Mouse (Mus musculus) lung, postnatal 14 days (tissue): ENCODE measurements around the gene Avp.

ENCODE experiments used
- DNase-seq: peaks from one replicate; pipeline ENCODE4 v3.0.0; 2021

Avp gene

DNA sequence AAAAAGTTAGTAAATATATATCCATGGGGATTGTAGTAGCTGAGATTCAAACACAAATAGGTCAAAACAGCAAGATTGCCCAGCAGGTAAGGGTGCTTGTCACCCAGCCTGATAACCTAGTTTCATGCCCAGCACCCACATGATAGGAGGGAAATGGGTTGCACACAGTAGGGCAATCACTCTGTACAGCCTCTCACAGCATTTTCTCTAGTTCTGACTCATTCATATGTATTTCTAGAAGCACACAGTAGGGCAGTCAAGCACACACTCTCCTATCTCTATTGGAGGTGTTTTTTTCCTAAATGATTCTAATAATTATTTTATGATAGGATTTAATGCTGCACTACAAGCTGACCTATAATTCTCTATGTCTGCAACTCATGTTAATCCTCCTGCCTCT, 12.4 kb downstream of the Avp start:
- no peak for DNase-seq

- no peak for DNase-seq
Measured at GRCm38 (mm10) chr2:130568921-130569320, 13.4 kb downstream of the Avp start.

GRCm38 (mm10) chr2:130564983-130565382, 17.4 kb downstream of the Avp start:
- no peak for DNase-seq

DNA sequence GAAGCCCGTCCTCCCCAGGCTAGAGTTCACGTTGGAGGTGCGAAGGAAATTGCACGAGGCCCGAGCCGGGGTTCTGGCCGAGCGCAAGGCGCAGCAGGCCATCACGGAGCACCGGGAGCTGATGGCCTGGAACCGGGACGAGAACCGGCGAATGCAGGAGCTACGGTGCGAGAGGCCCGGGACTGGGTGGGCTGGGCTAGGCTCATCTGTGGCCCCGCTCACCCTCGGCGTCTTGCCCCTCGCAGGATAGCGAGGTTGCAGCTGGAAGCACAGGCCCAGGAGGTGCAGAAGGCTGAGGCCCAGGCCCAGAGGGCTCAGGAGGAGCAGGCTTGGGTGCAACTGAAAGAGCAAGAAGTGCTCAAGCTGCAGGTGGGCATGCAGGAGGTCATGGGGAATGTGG, 18.3 kb downstream of the Avp start:
- no peak for DNase-seq

DNA sequence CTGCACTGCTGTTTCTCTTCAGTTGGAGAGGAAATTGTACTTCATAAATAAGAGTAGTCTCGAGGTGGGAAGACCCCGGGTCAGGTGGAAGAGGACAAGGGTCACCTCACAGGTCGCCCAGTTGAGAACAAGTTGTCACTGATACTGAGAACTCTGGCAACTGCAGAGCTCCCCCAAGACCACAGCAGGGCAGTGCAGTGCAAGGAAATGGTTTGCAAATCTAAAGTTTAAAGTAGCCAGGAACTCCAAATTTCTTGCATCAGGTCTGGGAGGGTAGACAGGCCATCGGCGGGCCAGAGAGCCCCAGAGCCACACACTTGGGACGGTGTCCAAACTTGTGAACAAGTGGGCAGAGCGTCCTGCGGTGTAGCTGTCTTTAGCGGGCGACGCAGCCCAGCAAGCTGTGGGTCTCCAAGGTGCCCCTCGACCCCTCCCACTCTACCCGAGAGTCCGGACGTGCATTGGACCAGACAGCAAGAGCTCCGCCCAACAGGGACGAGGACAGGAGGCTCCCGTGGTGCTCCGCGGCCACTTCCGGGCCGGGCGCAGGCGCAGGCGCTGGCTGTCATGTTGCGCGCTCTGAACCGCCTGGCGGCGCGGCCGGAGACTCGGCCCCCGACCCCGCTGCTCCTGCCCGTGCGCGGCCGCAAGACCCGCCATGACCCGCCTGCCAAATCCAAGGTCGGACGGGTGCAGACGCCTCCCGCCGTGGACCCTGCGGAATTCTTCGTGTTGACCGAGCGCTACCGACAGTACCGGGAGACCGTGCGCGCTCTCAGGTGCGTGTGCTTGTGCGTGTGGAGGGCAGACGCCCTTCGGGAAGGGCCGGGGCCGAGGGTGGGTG, 18.9 kb downstream of the Avp start, which contains the start of gene Mrps26:
Mrps26 (plus strand) TSS at position 531 of the 844 bp plus-strand sequence.
- peak; percentile 91 for DNase-seq

DNA sequence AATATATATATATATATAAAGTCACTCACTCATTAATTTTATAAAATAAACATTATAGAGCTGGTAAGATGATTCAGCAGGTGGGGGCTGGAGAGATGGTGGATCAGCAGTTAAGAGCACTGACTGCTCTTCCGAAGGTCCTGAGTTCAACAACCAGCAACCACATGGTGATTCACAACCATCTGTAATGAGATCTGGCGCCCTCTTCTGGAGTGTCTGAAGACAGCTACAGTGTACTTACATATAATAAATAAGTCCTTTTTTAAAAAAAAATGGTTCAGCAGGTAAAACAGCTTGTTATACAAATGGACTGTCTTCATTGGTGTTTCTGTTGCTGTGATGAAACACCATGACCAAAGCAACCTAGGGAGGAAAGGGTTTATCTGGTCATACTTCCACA, 24.3 kb downstream of the Avp start:
- no peak for DNase-seq

DNA sequence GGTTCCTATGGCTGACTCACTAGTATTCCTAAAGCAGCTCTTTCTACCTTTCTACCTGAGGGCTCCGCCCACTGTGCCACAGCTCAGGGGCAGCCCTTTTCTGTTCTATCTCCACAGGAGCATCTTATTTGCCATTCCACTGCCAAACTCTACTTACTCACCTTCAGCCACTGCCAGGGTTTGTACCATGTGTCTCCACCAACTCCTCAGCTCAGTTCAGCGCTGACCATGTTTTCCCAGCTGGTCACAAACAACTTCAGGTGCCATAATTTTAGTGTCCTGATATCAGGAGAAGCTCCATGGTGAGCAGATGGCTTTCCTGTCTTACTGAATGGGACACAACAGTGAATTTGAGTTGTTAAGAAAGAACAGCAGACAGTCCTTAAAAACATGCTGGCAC, 24.9 kb downstream of the Avp start:
- no peak for DNase-seq

GRCm38 (mm10) chr2:130556292-130556691, 26.1 kb downstream of the Avp start:
- no peak for DNase-seq

- DNase-seq = no peak
Measured at GRCm38 (mm10) chr2:130554841-130555240, 27.5 kb downstream of the Avp start.

- DNase-seq = no peak
Measured at GRCm38 (mm10) chr2:130546957-130547356, 35.4 kb downstream of the Avp start.

GRCm38 (mm10) chr2:130540266-130540665, 42.1 kb downstream of the Avp start:
- no peak for DNase-seq

DNA sequence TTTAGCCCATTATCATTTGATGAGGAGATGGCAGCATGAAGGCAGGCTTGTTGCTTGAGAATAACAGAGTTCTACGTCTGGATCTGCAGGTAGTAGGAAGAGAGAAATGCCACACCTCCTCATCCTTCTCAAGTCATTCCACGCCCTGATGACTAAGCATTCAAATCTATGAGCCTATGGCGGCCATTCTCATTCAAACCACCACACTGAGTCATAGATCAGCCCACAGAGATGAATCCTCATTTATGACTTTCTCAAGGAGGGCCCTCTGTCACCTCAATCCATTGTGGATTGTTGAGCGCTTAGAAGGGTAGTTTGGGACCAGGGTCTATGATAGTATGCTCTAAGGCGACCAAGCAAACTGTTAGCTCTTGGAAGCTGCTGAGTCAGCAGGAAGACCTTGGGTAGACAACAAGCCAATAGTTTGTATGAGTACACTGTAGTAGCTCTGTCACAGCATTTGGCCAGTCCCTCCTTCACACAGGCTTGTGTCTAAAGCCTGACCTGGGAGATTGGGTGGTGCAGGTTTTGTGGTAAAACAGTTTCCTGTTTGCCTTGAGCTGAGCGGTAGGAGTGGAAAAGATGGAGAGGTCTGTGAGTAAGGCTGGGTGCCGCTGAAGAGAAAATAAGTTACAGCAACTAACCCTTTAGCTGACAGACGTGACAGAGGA, 43.3 kb downstream of the Avp start:
- no peak for DNase-seq

DNA sequence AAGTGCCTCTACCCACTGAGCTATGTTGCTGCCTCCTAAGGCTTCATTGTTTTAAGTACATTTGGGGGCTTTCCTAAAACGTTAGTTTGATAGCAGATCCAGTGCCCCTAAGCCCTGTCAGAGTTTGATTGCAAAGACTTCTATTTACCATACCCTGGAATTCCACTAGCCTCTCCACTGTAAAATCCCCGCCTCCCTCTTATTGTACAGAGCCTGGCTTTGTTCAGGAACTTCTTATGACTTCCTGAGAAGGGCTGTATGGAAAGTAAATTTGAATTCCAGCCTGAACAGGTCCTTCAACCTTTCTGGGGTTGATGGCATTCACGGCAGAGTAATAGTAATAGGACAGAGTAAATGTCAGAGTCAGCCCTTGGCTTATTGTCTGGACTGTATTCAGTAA, 45.5 kb downstream of the Avp start:
- DNase-seq = no peak

GRCm38 (mm10) chr2:130535017-130535416, 47.3 kb downstream of the Avp start:
- no peak for DNase-seq

DNA sequence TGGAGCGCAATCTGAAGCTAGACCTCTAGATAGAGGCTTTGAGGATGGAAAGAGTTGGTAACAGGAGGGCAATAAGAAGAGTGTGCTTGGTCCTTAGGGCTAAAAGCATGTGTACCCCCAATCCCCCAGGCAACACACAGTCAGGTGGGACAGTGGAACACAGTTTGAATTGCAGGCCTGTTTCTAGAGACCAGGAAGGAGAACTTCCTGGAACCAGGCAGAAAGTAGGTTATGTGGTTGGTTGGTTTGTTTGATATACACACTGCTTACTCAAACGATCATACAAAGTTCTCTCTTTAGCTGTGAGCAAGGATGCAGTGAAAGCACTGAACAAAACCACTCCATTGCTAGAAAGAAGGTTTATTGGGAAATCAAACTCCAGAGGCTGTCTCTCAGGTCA, 50.2 kb downstream of the Avp start:
- no peak for DNase-seq
